Mouse (Mus musculus) left cerebral cortex, adult 2 months (tissue): Measurements from ENCODE around the gene Stxbp3. TPM values are rescaled to one million over a fixed set of nuclear protein-coding genes. Genes with fewer than 3 reads are reported as not detected.

Source experiments
- DNase-seq, 2 experiments: peaks; one replicate each; pipeline ENCODE4 v3.0.0; 2021 to 2022; ENCODE audit warnings: low spot score in 2 of 2, mixed read lengths in 1 of 2; ENCODE audit errors: extremely low spot score in 1 of 2
- H3K27ac ChIP-seq: fragments of 200-600 bp; 2 replicates; pipeline ENCODE4 v1.8.1; 2022
- H3K4me3 ChIP-seq: fragments of 200-600 bp; 2 replicates; pipeline ENCODE4 v1.8.1; 2022
- CTCF ChIP-seq: fragments of 200-600 bp; IDR thresholded peaks from 2 replicates; pipeline ENCODE4 v1.8.1; 2022; ENCODE audit warnings: antibody characterized with exemption, mild to moderate bottlenecking, moderate library complexity
- intact Hi-C: fragments of 180-260 bp; cut with DNase I; formaldehyde crosslinking; loops from one replicate; pipeline ENCODE4 v1.15.1; 2025
- total RNA-seq, 2 experiments: library from RNA; stranded (reverse); gene quantifications; 2 replicates each; pipeline ENCODE4 v1.2.3; 2021

Gene Stxbp3
- total RNA-seq, 2 experiments from 2014 or later: 17.8 to 23.1 TPM

DNA sequence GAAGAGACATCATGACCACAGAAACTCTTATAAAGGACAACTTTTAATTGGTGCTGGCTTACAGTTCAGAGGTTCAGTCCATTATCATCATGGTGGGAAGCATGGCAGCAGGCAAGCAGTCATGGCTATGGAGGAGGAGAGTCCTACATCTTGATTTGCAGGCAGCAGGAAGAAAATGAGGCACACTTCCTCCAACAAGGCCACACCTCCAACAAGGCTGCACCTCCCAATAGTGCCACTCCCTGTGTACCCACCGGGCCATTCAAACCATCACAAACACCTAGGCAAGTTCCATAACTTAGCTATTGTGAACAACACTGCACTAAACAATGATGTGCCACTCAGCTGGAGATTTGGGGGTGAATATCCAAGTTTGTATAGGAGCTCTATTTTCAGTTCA is 85.8 kb downstream of the Stxbp3 start:
- intact Hi-C loops: no loop called here
- TF ChIP-seq CTCF: no peak
- H3K4me3 ChIP-seq: no peak overlapping the region
- no peak for DNase-seq
- no peak overlapping the region for H3K27ac ChIP-seq

DNA sequence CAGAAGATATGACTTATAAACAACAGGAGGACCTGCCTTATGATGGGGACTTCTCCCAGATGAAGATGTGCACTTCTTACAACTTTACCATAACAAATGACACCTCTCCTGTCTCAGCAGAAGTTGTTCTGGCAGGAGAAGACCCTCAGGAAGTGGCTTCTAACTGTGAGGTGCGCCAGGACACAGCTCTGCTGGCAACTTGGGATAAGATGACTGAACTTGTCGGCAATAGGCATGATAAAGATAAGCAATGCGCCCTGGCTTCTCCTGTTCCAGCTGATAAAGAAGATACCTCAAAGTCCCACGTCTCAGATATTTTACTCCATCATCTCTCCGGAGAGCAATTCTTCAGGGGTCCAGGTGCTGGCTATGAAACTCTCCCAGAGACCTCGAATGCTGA is 88.6 kb downstream of the Stxbp3 start:
- no peak for TF ChIP-seq CTCF

DNA sequence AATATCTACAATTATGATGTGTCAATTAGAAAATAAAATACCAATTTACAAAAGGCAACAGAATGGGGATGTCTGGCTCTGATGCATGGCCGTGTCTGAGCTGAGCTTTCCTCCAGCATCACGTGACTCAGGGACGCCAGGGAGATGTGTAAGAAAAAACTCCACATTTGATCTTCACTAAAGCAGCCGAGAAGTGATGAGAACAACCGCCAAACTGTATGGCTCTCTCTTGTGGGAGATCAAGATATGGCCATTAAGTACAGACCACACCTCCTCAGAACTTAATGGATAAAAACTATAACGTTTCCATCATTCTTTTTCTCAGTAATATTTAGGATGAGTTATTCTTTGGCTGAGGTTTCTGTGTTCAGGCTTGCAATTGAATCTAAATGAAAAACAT is 89.3 kb downstream of the Stxbp3 start:
- TF ChIP-seq CTCF: no peak
- H3K27ac ChIP-seq: no peak overlapping the region
- H3K4me3 ChIP-seq: no peak overlapping the region
- DNase-seq: no peak
- intact Hi-C loops: no loop called here

More for the DNA sequence above, 88.6 kb downstream of the Stxbp3 start:
- no peak overlapping the region for H3K27ac ChIP-seq
- intact Hi-C loops: no loop called here
- H3K4me3 ChIP-seq: no peak overlapping the region
- no peak for DNase-seq

DNA sequence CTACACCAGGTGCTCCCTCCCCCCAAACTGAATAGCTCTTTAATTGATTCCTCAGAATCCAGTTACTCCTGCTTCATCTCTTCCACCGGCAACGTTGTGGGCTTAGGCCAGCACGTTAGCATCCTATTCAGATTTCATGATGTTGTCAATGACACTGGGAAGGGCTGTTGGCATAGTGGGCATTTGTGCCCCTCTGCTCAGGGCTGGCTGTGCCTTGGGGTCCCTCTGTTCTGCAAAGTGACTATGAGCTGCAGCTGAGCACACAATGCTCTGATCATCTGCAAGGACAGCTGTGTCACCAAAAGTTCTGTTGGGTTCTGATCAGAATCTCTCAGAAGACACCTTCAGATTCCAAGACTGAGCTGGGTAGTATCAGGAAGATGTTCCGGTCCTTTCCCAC is 96.3 kb downstream of the Stxbp3 start:
- DNase-seq: no peak
- no peak overlapping the region for H3K27ac ChIP-seq
- no peak for TF ChIP-seq CTCF
- intact Hi-C loops: no loop called here
- no peak overlapping the region for H3K4me3 ChIP-seq

Other genes starting within 250 kb of the Stxbp3 start
- 100 to 1,000 TPM; 125 to 135 TPM for gene Wdr47, start 249.2 kb downstream of the Stxbp3 start, total RNA-seq
- gene Clcc1, start 186.6 kb downstream of the Stxbp3 start, total RNA-seq: 10 to 100 TPM; 28.6 to 35.6 TPM
- 10 to 100 TPM; 12.2 to 13.5 TPM for gene Gpsm2, start 118.2 kb downstream of the Stxbp3 start, total RNA-seq
- not detected for gene Aknad1, start 100.9 kb downstream of the Stxbp3 start, total RNA-seq
- gene Fndc7, start 49.5 kb upstream of the Stxbp3 start, total RNA-seq: under 1 TPM in 1 of 2 experiments, not detected in 1; 0.26 TPM
- gene Prpf38b, start 71.2 kb upstream of the Stxbp3 start, total RNA-seq: 10 to 100 TPM; 43.9 to 53.2 TPM
- 1 to 10 TPM; 2.1 to 2.3 TPM for gene Henmt1, start 99.3 kb upstream of the Stxbp3 start, total RNA-seq
- gene Gm9857, start 99.9 kb upstream of the Stxbp3 start, total RNA-seq: not detected
- 10 to 100 TPM; 29.6 to 35.0 TPM for gene Fam102b, start 187.1 kb upstream of the Stxbp3 start, total RNA-seq
- gene Slc25a54, start 239.9 kb upstream of the Stxbp3 start, total RNA-seq: not detected